Mouse (Mus musculus): ENCODE data around the gene Cd300a. TPM values are rescaled to one million over a fixed set of nuclear protein-coding genes. Genes with fewer than 3 reads are reported as not detected.
"Not testable (repeated sequence)": the region's sequence is repeated elsewhere in the genome, so short reads cannot be mapped to it uniquely, and the experiment has no call there.

Cd300a gene
- total RNA-seq, 2 experiments from 2014 or later = 0.81 to 0.99 TPM

- intact Hi-C loops (cut with DNase I) = no loop called here
- no peak for DNase-seq (ENCODE audit: low spot score)
These were observed 6.2 kb downstream of the Cd300a start for GRCm38 (mm10) chr11:114896085-114896484.

- intact Hi-C loops (cut with DNase I) = no loop called here
- DNase-seq (ENCODE audit: low spot score) = peak; percentile 30
These were observed 8.2 kb downstream of the Cd300a start for GRCm38 (mm10) chr11:114898026-114898425.

GRCm38 (mm10) chr11:114903224-114903623 is 13.4 kb downstream of the Cd300a start:
- no peak for DNase-seq (ENCODE audit: low spot score)
- intact Hi-C loops (cut with DNase I) = no loop called here

GRCm38 (mm10) chr11:114907567-114907966 is 17.7 kb downstream of the Cd300a start:
- DNase-seq (ENCODE audit: low spot score) = no peak

GRCm38 (mm10) chr11:114908086-114908485 is 18.2 kb downstream of the Cd300a start:
- intact Hi-C loops (cut with DNase I) = loop anchor here (2.0 kb wide), 1 partner anchor 23 kb away; no protein-coding TSS in a partner anchor
- no peak for DNase-seq (ENCODE audit: low spot score)

More at GRCm38 (mm10) chr11:114907567-114907966, 17.7 kb downstream of the Cd300a start:
- intact Hi-C loops (cut with DNase I) = no loop called here

- not testable (repeated sequence) for DNase-seq (ENCODE audit: low spot score)
- intact Hi-C loops (cut with DNase I) = loop anchor here (2.0 kb wide), 1 partner anchor 25 kb away; no protein-coding TSS in a partner anchor
These were observed 19.7 kb downstream of the Cd300a start for GRCm38 (mm10) chr11:114909538-114909937.

GRCm38 (mm10) chr11:114912847-114913246 is 23.0 kb downstream of the Cd300a start:
- peak; percentile 42 for DNase-seq (ENCODE audit: low spot score)
- intact Hi-C loops (cut with DNase I) = loop anchor here (1.0 to 2.0 kb wide), 2 partner anchors 101 to 168 kb away; no protein-coding TSS in a partner anchor

DNA sequence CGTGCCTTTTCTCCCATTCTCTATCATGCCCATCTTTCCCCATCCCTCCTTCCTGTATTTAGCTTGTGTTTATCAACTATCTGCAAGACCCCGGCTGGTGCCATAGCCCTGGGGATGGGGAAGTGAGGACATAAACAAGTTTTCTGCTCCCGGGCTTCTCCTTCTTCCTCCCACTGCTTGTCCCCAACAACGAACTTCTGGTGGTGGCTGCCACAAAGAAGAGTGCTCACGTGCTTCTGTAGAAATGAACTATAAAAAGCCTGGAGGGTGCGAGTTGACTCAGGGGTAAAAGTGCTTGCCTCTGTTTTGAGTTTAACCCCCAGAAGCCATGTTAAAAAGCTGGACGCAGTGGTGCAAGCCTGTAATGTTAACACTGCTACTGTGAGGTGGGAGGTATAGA is 25.1 kb downstream of the Cd300a start:
- no peak for DNase-seq (ENCODE audit: low spot score)
- intact Hi-C loops (cut with DNase I) = no loop called here

DNA sequence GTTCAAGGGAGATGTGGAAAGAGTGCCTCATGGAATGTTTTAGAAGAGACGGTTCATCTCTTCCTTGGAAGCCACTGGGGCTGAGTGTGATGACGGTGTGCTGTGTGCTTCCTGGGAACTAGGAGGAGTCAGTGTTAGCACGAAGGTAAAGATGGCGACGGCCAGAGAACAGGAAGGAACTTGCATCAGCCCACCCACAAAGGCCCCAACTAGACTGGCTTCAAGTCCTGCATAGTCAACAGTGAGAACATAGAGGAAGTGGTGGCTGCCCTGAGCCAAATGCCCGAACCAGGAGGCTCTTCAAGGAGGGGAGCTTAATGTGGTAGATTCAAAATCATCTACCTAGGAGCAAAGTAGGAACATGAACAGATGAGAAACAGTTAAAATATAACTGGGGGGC is 27.3 kb downstream of the Cd300a start:
- DNase-seq (ENCODE audit: low spot score) = no peak
- intact Hi-C loops (cut with DNase I) = no loop called here

DNA sequence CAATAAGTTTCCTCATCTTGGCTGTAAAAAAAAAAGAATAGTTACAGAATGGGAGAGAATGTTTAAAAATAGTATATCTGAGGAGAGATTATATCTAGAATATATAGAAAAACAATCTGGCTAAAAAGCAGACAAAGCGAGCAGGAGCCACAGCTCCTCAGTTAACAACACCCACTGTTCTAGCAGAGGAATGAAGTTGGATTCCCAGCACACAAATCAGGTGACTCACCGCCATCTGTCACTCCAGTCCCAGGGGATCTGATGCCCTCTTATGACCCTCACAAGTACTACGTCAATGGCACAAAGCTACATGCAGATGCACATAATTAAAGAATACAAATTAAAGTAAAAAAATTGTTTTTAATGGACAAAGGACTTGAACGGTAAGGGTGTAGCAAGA is 32.6 kb downstream of the Cd300a start:
- DNase-seq (ENCODE audit: low spot score) = no peak
- intact Hi-C loops (cut with DNase I) = no loop called here

- DNase-seq (ENCODE audit: low spot score) = no peak
- intact Hi-C loops (cut with DNase I) = no loop called here
These were observed 34.1 kb downstream of the Cd300a start for GRCm38 (mm10) chr11:114923961-114924360.

GRCm38 (mm10) chr11:114929581-114929980 is 39.7 kb downstream of the Cd300a start:
- no peak for DNase-seq (ENCODE audit: low spot score)
- intact Hi-C loops (cut with DNase I) = no loop called here

DNA sequence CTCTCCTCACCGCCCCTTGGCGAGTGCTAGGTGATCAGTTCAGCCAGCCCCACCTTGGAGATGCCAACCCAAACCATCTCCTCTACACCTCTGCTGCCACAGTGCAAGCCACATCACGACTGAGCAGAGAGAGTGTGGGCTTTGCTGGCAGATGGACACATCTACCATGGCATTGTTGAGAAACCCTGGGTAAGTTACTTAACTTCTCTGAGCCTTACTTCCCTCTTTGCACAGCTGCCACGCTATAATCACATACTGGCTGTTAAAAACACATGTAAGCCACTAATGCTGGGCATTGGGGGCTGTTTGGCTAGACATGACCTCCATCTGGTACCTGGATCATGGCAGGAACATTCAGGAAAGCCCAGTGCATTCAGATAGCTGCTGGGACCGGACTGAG is 41.2 kb downstream of the Cd300a start:
- intact Hi-C loops (cut with DNase I) = no loop called here
- DNase-seq (ENCODE audit: low spot score) = no peak

DNA sequence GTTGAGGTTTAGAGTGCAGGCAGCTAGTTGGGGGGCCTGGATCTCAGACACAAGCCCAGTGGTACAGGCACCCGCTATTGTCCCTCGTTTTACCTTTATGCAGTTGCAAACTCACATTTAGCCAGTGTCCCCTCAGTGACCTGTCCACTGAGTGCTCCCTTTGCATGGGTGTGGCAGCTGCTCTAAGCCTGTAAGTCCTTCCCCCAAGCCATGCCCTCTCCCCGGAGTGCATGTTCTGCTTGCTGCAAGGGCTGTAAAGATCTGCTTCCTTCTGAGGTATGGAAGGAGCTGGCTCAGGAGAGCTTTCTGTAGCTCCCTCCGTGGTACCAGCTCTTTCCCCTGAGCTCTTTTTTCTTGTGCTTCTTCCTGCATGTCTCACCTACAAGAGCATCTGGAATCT is 43.8 kb downstream of the Cd300a start:
- no peak for DNase-seq (ENCODE audit: low spot score)
- intact Hi-C loops (cut with DNase I) = no loop called here

DNA sequence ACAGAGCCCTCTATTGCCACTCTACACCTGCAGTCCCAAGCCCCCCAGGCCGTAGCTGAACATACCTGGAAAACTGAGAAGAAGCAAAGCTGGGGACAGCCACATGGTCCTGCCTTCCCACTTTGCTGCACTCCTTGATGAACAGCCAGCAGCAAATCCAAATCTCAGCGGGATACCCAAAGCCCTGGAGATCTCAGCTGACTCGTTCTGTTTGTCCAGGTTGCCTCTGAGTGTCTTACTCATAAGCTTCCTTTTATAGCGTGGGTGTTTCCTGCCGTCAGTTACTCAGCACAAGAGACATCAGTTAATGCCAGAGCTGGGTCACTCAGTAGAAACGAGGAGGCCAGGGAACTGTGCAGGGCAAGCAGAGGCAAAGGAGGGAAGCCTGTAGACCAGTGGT is 44.3 kb downstream of the Cd300a start, which contains the start of gene Cd300lb:
Gene Cd300lb, minus strand, starts transcription at position 243 of the 400 bp plus-strand sequence.
- intact Hi-C loops (cut with DNase I) = no loop called here
- DNase-seq (ENCODE audit: low spot score) = no peak

Other genes starting within 250 kb of the Cd300a start
- gene Rpl38, start 221.5 kb upstream of the Cd300a start, total RNA-seq (2021) = 100 to 1,000 TPM; 532 to 566 TPM
- gene Ttyh2, start 214.6 kb upstream of the Cd300a start, total RNA-seq (2021) = 1 to 10 TPM; 5.3 to 5.8 TPM
- gene Dnaic2, start 162.6 kb upstream of the Cd300a start, total RNA-seq (2021) = under 1 TPM; 0.13 to 0.25 TPM
- gene Kif19a, start 124.7 kb upstream of the Cd300a start, total RNA-seq (2021) = under 1 TPM; 0.13 to 0.25 TPM
- gene Btbd17, start 94.1 kb upstream of the Cd300a start, total RNA-seq (2021) = not detected
- not detected for gene Gpr142, start 91.1 kb upstream of the Cd300a start, total RNA-seq (2021)
- gene Gprc5c, start 38.9 kb upstream of the Cd300a start, total RNA-seq (2021) = 1 to 10 TPM; 6.4 to 9.7 TPM
- gene Cd300lb, start 44.3 kb downstream of the Cd300a start, total RNA-seq (2021) = 1 to 10 TPM; 1.0 to 1.2 TPM
- not detected for gene Cd300c, start 79.1 kb downstream of the Cd300a start, total RNA-seq (2021)
- gene Cd300ld, start 99.9 kb downstream of the Cd300a start, total RNA-seq (2021) = 1 to 10 TPM; 1.1 to 1.2 TPM
- 1 to 10 TPM; 1.4 to 2.2 TPM for gene Cd300c2, start 111.8 kb downstream of the Cd300a start, total RNA-seq (2021)
- gene Cd300ld2, start 126.2 kb downstream of the Cd300a start, total RNA-seq (2021) = not detected
- gene Cd300ld4, start 137.0 kb downstream of the Cd300a start, total RNA-seq (2021) = under 1 TPM in 1 of 2 experiments, not detected in 1; 0.50 TPM
- 1 to 10 TPM; 1.2 to 1.9 TPM for gene Cd300ld5, start 147.7 kb downstream of the Cd300a start, total RNA-seq (2021)
- 1 to 10 TPM; 9.0 to 9.7 TPM for gene Cd300ld3, start 158.4 kb downstream of the Cd300a start, total RNA-seq (2021)
- gene Cd300e, start 172.1 kb downstream of the Cd300a start, total RNA-seq (2021) = under 1 TPM; 0.28 to 0.42 TPM
- gene Rab37, start 201.4 kb downstream of the Cd300a start, total RNA-seq (2021) = under 1 TPM; 0.67 to 0.75 TPM
- gene Cd300lf, start 244.0 kb downstream of the Cd300a start, total RNA-seq (2021) = under 1 TPM in 1 of 2 experiments, not detected in 1; 0.28 TPM